Mouse (Mus musculus) C2C12 (cell line): ENCODE measurements around the gene Ap5b1.

Source experiments
- CEBPB ChIP-seq: IDR thresholded peaks from one replicate; pipeline ENCODE4 v1.6.1; 2011; ENCODE audit warnings: low read depth, mild to moderate bottlenecking, control low read depth, moderate library complexity
- CTCF ChIP-seq: IDR thresholded peaks from one replicate; pipeline ENCODE4 v1.5.1; 2011; ENCODE audit not compliant: control insufficient read depth, insufficient read depth, insufficient read length
- FOSL1 ChIP-seq: IDR thresholded peaks from one replicate; pipeline ENCODE4 v1.8.0; 2011; ENCODE audit warnings: mild to moderate bottlenecking, low read length; ENCODE audit not compliant: poor library complexity, insufficient read depth, severe bottlenecking
- MAX ChIP-seq: IDR thresholded peaks from one replicate; pipeline ENCODE4 v1.6.1; 2011; ENCODE audit warnings: mild to moderate bottlenecking, control low read depth
- MYOD1 ChIP-seq: IDR thresholded peaks from one replicate; pipeline ENCODE4 v1.6.1; 2011; ENCODE audit warnings: low read depth; ENCODE audit not compliant: control insufficient read depth, insufficient read length
- MYOG ChIP-seq: IDR thresholded peaks from one replicate; pipeline ENCODE4 v1.6.1; 2011; ENCODE audit not compliant: control insufficient read depth, insufficient read length; ENCODE audit errors: extremely low read depth
- USF1 ChIP-seq: IDR thresholded peaks from one replicate; pipeline ENCODE4 v1.6.1; 2011; ENCODE audit warnings: low read depth, mild to moderate bottlenecking, control low read depth, moderate library complexity

- TF ChIP-seq CTCF (no peak), MYOG (no peak), MAX (no peak), USF1 (no peak), CEBPB (no peak), MYOD1 (no peak), FOSL1 (no peak)
These were observed 20.3 kb upstream of the Ap5b1 start for GRCm38 (mm10) chr19:5547471-5548056.
